Mouse (Mus musculus) macrophage (primary cell): ENCODE measurements around the gene Ttc39a. TPM values are rescaled to one million over a fixed set of nuclear protein-coding genes. Genes with fewer than 3 reads are reported as not detected.
A peak's percentile ranks its signal among the peaks of the same experiment; 100 is the strongest.

Experiments
- H3K27ac ChIP-seq: fragments of 350-480 bp; formaldehyde crosslinking; 2 replicates; pipeline ENCODE4 v1.9.0; 2021
- H3K36me3 ChIP-seq: fragments of 350-480 bp; formaldehyde crosslinking; 2 replicates; pipeline ENCODE4 v1.9.0; 2021; ENCODE audit errors: inconsistent target
- H3K4me3 ChIP-seq: fragments of 350-480 bp; formaldehyde crosslinking; 2 replicates; pipeline ENCODE4 v1.9.0; 2021; ENCODE audit errors: inconsistent target
- H3K79me2 ChIP-seq: fragments of 350-480 bp; formaldehyde crosslinking; 2 replicates; pipeline ENCODE4 v1.9.0; 2021; ENCODE audit errors: inconsistent target
- WGBS: methylation state at CpG from one replicate; pipeline ENCODE4 v1.1.7; 2026; ENCODE audit warnings: inconsistent platforms; ENCODE audit not compliant: missing documents; 5-methylcytosine and 5-hydroxymethylcytosine counted together
- polyA plus RNA-seq: library from polyadenylated mRNA; stranded (reverse); fragments of 250-400 nt; gene quantifications from 3 replicates; pipeline ENCODE4 v1.2.4, GENCODE M21; 2018; ENCODE audit warnings: inconsistent platforms

The Ttc39a gene
- polyA plus RNA-seq, 1 experiment from 2014 or later: 5.7 TPM

DNA sequence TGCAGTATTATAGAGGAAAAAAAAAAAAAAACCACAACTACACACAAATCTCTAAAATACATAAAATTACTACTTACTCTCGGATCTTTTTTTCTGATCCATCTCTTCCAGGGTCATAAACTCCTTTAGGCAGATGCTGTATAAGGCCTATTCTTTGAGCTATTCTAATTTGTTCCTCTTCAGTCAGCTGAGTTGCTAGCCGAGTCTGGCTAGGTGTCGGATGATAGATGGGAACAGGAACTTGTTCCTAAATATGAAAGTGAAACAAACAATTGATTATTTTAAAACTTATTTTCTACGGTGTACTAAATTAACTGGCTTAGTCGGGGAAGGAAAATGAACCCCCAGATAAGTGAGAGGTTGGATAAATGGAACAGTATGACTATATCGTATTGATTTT lies 50.4 kb downstream of the Ttc39a start:
- Histone ChIP-seq H3K27ac (peak overlapping the region; percentile 1; the same call in 1 of the 2 replicates), H3K36me3 (no peaks in the 10 kb centered on the region; the same call in 1 of the 2 replicates), H3K4me3 (no peak overlapping the region), H3K79me2 (peaks cover 48% of the 10 kb centered on the region)
- 37% methylated on average over 6 of the region's 6 CpGs for WGBS

DNA sequence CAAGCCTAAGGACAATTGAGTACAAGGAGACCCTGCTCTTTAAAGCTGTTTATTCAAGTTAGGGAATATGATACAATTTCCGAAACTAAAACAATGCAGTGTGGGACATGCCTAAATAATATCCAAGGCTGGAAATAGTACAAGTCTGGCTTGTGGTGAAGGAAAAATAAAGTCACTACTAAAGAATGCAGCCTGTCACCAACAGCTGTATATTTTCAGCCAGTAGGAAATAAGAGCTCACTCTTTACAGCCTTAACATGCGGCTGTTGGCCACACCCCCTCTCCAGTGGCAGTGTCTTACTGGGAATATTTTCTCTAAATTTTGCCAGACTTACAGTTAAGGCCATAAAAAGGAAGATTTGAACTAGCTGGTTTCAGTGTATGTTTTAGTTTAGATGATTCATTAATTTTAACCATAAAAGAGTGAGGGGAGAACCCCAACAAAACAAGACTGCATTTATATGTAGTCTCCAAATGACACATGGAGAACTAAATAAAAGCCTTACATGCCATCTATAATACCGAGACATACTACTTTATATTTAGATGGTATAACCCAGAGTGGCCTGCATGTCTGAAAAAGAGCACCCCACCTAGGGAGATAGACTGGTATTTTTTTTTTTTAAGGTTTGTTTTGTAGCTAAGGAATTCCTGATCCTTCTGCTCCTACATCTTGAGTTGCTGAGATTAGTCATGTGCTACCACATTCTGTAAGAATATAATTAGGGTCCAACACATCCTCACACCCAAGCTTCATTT lies 54.2 kb downstream of the Ttc39a start:
- H3K27ac ChIP-seq: no peak overlapping the region
- H3K36me3 ChIP-seq: no peaks in the 10 kb centered on the region
- WGBS: 83% methylated on average over 3 of the region's 3 CpGs
- peaks cover 85% of the 10 kb centered on the region for H3K79me2 ChIP-seq
- H3K4me3 ChIP-seq: no peak overlapping the region

DNA sequence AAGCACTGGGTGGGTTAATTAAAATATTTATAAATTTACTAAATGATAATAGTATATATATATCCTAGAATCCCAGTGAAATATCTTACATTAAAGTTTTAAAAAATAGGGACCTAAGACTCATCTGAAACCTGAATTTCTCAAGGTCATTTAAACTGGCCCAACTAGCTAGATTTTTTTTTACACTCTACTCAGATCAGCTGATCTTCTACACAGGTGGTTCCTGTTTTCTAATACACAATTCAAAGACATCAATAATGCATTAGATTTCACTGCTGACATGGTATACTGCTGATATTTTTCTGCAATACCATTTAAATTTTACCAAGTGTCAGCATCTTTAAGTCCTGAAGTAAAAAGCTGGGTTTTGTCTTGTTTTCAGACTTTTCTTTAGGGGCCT lies 57.5 kb downstream of the Ttc39a start:
- Histone ChIP-seq H3K79me2 (peaks cover 99% of the 10 kb centered on the region), H3K27ac (no peak overlapping the region), H3K4me3 (no peak overlapping the region), H3K36me3 (no peaks in the 10 kb centered on the region)

DNA sequence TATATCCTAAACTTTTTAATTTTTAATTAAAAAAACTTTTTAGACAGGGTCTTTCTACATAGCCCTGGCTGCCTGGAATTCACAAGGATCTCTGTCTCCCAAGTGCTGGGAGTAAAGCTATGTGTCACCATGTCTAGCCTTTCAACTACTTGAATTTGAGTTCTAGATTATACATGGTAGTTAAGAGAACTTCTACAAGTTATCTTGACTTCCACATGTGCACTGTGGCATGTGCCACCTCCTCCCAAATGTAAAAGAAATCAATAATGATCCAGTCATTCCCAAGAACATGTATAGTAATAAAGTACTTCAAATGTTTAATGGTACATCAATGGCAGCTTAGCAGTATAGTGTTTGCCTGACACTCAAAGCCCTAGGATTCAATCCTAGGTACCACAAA lies 61.3 kb downstream of the Ttc39a start:
- Histone ChIP-seq H3K36me3 (no peaks in the 10 kb centered on the region), H3K27ac (no peak overlapping the region), H3K4me3 (no peak overlapping the region), H3K79me2 (peaks cover 99% of the 10 kb centered on the region)

DNA sequence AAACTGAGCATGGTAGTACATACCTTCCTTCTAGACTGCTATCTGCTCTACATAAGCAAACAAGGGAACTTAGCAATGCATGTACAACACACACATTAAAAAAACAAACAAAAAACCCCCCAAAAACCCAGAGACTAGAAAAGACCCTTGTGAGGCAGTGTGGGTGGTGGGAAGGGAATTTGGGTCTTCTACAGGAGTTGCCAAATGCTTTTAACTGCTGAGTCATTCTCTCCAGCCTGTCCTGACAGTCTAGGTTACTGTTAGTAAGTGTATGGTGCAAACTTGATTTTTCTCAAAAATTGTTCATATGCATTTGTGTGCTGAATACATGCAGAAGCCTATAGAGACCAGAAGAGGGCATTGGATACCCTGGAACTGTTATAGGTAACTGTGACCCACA lies 65.2 kb downstream of the Ttc39a start:
- no peak overlapping the region for H3K27ac ChIP-seq
- H3K36me3 ChIP-seq: no peaks in the 10 kb centered on the region
- no peak overlapping the region for H3K4me3 ChIP-seq

DNA sequence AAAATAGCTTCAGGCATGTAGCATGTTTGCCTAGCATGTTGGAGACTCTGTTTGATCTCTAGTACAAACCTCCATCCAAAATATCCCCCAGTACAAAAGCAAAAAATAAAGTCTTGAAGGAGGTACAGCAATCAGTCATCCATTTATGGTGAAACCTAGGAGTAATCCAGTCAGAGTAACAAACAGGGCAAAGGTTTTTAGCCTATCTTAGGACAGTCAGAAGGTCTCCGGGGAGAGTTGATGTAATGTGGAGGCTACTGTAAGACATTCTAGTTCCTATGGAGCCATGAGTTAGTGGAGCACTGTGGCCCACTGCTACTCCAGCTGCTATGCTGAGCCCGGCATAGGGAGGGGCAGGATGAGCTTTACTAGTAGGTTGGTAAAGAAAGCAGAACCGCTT lies 66.1 kb downstream of the Ttc39a start:
- Histone ChIP-seq H3K27ac (no peak overlapping the region), H3K4me3 (no peak overlapping the region)
- WGBS: 97% methylated on average over 3 of the region's 3 CpGs

More for the DNA sequence above, 65.2 kb downstream of the Ttc39a start:
- peaks cover 95% of the 10 kb centered on the region for H3K79me2 ChIP-seq

DNA sequence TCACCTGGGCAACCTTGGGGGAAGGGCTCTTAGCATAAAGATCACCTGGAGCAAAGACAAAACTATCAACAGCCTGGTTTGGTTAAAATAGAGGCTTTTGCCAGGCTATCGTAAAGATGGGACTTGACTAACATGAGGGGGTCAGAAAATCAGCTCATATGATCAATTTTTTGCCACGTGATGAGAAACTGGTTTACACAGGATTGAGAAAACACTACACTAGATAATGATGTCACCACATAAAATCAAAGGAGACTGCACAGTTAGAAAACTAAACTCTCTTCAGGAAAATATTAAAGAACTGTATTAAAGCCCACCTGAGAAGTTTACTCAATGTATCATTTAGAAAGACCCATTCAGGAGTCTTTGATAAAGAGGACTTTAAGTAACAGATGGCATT lies 68.7 kb downstream of the Ttc39a start:
- WGBS: 69% methylated on average over 2 of the region's 2 CpGs
- H3K27ac ChIP-seq: no peak overlapping the region
- H3K79me2 ChIP-seq: peaks cover 60% of the 10 kb centered on the region
- no peaks in the 10 kb centered on the region for H3K36me3 ChIP-seq
- peak overlapping the region; percentile 58; the same call in 1 of the 2 replicates for H3K4me3 ChIP-seq

More for the DNA sequence above, 66.1 kb downstream of the Ttc39a start:
- Histone ChIP-seq H3K79me2 (peaks cover 85% of the 10 kb centered on the region), H3K36me3 (no peaks in the 10 kb centered on the region)

DNA sequence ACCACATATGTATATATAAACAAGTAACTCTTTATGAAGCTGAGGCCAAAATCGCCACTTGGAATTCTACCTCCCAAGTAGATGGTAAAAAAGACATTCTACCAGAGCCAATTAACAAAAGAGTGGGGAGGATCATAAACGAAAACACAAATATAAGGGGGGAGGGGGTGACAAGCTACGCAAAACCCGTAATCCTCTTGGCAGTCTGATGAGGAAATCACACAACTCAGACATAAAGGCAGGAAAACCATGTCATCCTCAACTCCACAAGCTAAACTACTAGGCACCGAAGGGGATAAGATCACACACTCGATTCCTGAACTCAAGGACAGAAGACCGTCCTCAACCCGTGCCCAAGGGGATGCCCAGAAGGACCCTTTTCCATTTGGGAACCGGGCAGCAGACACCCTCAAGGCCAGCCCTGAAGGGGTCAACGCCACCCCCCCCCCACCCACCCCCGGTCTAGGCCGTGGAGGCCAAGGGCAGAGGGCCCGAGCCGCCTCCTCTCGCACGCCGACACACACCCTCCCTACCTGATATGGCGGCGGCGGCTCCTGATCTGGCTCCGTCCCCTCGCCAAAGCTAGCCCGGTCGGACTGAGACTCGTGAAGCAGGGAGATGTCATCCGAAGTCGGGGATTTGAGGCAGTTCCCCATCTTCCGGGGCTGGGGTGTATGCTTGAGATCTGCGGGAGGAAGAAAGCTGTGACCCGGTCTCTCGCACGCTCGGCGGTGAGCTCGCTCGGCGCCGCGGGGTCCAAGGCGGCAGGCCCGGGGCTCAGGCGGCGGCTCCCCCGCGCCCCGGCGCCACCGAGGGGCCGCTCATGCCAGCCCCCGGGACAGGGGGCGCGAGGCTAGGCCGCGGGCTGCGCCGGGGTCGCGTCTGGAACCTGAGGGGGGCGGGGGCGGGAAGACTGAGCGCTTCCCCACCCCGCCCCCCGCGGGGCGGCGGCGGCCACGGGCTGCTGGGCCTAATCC lies 69.4 kb downstream of the Ttc39a start:
- peak overlapping the region; percentile 12; the same call in 1 of the 2 replicates for H3K27ac ChIP-seq

DNA sequence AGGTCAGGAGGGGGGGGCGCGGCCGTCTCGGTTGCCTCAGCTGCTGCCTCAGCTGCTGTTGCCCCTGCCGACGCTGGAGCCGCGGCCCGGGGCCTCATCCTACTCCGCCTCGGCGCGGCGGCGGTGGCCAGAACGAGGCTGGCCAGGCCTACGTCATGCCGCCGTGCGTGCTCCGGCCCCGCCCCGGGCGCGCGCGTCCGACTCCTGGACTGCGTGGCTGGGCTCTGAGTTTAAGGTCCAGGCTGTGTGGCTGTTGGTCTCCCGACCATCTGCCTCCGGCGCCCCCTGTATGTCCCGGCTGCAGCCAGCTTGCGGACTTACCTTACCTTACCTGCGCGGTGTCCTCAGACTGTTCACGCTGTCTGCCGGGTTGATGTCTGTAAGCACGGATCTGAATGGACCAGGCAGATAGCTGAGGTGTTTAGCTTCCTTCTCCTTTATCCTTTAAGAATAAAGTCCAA lies 70.2 kb downstream of the Ttc39a start:
- H3K27ac ChIP-seq: no peak overlapping the region
- no peaks in the 10 kb centered on the region for H3K36me3 ChIP-seq
- 0% methylated on average over 31 of the region's 39 CpGs for WGBS

More for the DNA sequence above, 69.4 kb downstream of the Ttc39a start:
- WGBS: 1% methylated on average over 53 of the region's 68 CpGs
- Histone ChIP-seq H3K79me2 (peaks cover 52% of the 10 kb centered on the region), H3K4me3 (peak overlapping the region; percentile 58), H3K36me3 (no peaks in the 10 kb centered on the region)

DNA sequence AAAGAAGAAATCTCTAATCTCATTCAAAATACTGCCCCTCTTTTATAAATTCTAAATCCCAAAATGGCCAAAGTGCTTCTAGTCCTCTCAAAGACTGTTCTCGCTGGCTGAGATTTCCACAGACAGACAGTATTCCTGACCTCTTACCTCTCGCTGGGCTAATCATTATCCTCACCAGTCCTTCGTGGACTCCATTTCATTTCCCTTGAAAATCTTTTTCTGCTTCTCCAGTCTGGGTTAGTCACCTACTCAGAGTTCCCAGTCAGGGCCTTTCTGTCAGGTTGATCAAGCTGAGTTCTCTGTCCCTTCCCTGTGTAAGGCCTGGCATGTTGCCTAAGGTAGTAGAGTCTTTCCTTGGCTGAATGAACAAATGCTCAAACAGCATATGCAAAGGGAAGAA lies 71.0 kb downstream of the Ttc39a start:
- peaks cover 36% of the 10 kb centered on the region for H3K79me2 ChIP-seq
- H3K36me3 ChIP-seq: no peaks in the 10 kb centered on the region
- H3K4me3 ChIP-seq: no peak overlapping the region
- WGBS: 97% methylated on average over 3 of the region's 3 CpGs
- no peak overlapping the region for H3K27ac ChIP-seq

More for the DNA sequence above, 70.2 kb downstream of the Ttc39a start:
- Histone ChIP-seq H3K4me3 (peak overlapping the region; percentile 37), H3K79me2 (peaks cover 45% of the 10 kb centered on the region)

DNA sequence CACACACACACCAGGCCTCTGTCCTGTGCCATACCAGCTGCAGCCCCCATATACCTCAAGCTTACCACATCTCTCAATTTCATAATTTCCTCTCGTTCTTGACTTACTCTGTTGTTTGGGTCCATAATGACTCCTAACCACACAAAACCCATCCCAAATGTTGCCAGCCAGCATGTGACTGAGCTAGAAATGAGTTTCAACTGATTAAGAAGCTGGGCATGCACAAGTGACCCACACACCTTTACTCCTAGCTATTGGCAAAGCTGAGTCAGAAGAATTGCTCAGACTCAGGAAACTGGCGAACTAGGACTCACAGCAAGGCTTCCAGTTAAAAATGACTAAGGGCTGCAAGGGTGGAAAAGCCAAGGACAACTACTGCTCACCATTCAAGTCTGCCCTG lies 75.0 kb downstream of the Ttc39a start:
- no peaks in the 10 kb centered on the region for H3K79me2 ChIP-seq
- no peaks in the 10 kb centered on the region for H3K36me3 ChIP-seq
- no peak overlapping the region for H3K27ac ChIP-seq
- WGBS: 53% methylated on average over 2 of the region's 2 CpGs
- H3K4me3 ChIP-seq: no peak overlapping the region

DNA sequence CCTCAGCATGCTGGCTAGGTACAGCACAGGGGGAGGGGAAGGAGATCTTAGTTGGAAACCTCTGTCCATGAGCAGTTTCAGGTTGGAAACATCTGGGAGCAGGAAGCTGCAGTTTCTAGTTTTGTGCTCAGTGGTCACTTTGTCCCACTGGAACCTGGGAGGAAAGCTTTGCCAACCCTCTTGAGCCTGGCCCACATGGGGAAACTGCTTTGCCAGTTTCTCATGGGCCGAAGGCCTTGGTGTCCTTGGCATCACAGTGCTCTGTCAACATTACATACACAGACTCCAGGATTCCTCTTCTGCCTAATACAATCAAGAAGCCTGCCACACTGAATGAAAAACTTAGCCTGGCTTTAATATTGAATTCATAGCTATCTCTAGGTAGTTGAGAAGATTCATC lies 76.3 kb downstream of the Ttc39a start:
- Histone ChIP-seq H3K4me3 (no peak overlapping the region), H3K79me2 (no peaks in the 10 kb centered on the region), H3K36me3 (no peaks in the 10 kb centered on the region), H3K27ac (no peak overlapping the region)
- 100% methylated on average over 1 of the region's 1 CpGs for WGBS

DNA sequence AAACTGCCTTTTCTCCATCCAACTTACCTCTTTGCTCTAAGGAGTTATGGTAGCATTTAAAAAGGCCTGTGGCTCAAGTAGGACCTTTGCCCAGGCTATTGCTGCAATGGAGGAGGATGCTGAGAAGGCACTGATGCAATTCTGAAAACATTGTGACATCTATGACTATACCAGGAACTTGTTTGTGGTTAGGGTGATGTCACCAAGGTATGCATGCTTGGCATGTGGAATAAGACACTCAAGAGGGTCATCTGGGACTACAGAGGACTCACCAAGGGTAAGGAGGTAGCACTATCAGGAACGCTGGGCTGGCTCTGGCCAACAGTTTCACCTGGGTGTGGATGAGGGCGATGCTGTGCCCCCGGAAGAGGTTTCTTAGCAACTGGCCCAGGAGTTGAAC lies 78.2 kb downstream of the Ttc39a start, which contains the start of gene Rnf11:
Gene Rnf11, minus strand, starts transcription at position 108 of the 400 bp plus-strand sequence.
- Histone ChIP-seq H3K36me3 (no peaks in the 10 kb centered on the region), H3K4me3 (no peak within 1 kb of the TSS), H3K27ac (no peak within 1 kb of the TSS), H3K79me2 (no peaks in the 10 kb centered on the region)
- 89% methylated on average over 3 of the region's 3 CpGs for WGBS

DNA sequence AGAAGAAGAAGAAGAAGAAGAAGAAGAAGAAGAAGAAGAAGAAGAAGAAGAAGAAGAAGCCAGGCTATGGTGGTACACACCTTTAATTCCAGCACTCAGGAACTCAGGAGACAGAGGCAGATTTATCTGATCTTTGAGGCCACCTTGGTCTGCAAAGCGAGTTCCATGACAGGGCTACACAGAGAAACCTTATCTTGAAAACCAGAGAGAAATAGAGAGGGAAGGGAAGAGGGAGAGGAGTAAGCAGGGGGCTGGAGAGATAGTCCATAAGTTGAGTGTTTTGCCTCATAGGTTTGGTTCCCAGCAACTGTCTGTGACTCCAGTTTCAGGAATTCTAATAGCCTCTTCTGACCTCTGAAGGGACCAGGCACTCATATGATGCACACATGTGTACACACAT lies 82.4 kb downstream of the Ttc39a start:
- no peak overlapping the region for H3K4me3 ChIP-seq
- no peaks in the 10 kb centered on the region for H3K79me2 ChIP-seq
- H3K27ac ChIP-seq: no peak overlapping the region
- 83% methylated on average over 1 of the region's 1 CpGs for WGBS
- H3K36me3 ChIP-seq: no peaks in the 10 kb centered on the region

DNA sequence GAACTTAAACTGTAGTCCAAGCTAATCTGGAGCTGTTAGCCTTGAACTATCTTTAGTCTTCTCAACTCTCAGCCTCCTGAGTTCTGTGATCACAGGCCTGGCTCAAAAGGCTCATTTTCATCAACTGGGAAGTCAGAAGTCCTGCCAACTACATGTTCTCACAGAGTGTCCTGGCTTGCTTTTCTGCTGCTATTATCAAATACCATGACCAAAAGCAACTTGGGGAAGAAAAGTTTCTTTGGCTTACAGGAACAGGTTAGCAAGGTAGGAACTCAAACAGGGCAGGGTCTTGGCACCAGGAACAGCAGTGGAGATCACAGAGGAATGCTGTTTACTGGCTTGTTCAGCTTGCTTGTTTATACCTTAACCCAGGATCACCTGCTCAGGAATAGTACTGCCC lies 87.2 kb downstream of the Ttc39a start:
- Histone ChIP-seq H3K36me3 (no peaks in the 10 kb centered on the region), H3K4me3 (no peak overlapping the region), H3K27ac (no peak overlapping the region), H3K79me2 (no peaks in the 10 kb centered on the region)
